Mouse (Mus musculus): Measurements from ENCODE around the gene Nphp1. TPM values are rescaled to one million over a fixed set of nuclear protein-coding genes. Genes with fewer than 3 reads are reported as not detected.

Gene Nphp1
- total and polyA plus RNA-seq, 3 experiments, result 4.6 to 9.7 (median 8.2) TPM

DNA sequence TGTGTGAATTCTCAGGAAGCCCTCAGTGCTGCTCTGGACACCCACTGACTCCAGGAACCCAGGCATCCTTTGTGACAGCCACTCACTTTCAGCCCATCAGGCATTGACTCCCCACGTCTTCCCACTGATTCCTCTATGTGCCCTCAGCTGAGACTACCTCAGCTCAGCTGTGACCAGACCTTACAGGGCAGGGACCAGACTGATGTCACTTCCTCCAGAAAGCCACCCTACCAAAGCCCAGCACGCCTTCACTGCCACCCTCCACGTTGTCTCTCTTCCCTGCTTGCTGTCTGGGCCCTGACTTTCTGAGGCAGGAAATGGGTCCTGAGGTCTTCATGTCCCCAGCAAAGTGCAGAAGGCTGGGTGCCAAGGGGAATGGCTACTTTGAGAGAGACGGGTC, 65.5 kb downstream of the Nphp1 start:
- peak; percentile 20 for DNase-seq (ENCODE audit: extremely low read depth)
- dilution Hi-C loops (cut with MboI; ENCODE audit: extremely low pct_ligation_motif_present, extremely low pct_unique_long_range_greater_than_20kb, low sequenced_read_pairs), result no loop called here
- Histone ChIP-seq H3K9me3 (replicated peaks; ENCODE audit: low read length) (no peaks in the 10 kb centered on the region), H3K4me3 (replicated peaks in 1 of 3; ENCODE audit: low read depth in 2 of 3, low read length in 2 of 3, poor library complexity in 1 of 3) (no peak overlapping the region), H3K79me2 (replicated peaks; ENCODE audit: control insufficient read depth, extremely low read depth, insufficient read depth, poor library complexity, severe bottlenecking) (no peaks in the 10 kb centered on the region), H3K4me1 (ENCODE audit: control insufficient read depth in 1 of 2, insufficient read depth in 2 of 2) (peaks cover 19 to 48% of the 10 kb centered on the region in 2 experiments), H3K9ac (ENCODE audit: insufficient read depth, low read depth) (no peak overlapping the region), H3K4me2 (ENCODE audit: insufficient read depth, low read depth, poor library complexity, severe bottlenecking) (no peak overlapping the region), H3K36me3 (replicated peaks in 1 of 2; ENCODE audit: control insufficient read depth in 1 of 2, insufficient read depth in 1 of 2, low read length in 1 of 2) (no peaks in the 10 kb centered on the region), H3K27ac (ENCODE audit: insufficient read depth, low read depth) (no peak overlapping the region), H3K27me3 (replicated peaks) (peaks cover 3% of the 10 kb centered on the region)
- TF ChIP-seq POLR2A (IDR thresholded peaks at IDR 0.05; ENCODE audit: low read depth, low read length), result peak; percentile 29; the same call in 1 of the 2 replicates
- 0 out of 2 replicates have a peak, but pooled peaks have one; percentile 47 for TF ChIP-seq MAX (IDR thresholded peaks at IDR 0.05; ENCODE audit: low read length)
- no peak for TF ChIP-seq ZMIZ1 (IDR thresholded peaks at IDR 0.05; ENCODE audit: low read depth, low read length)
- in situ Hi-C loops (cut with MboI; ENCODE audit: low pct_ligation_motif_present, low pct_unique_long_range_greater_than_20kb, low sequenced_read_pairs), result no loop called here

DNA sequence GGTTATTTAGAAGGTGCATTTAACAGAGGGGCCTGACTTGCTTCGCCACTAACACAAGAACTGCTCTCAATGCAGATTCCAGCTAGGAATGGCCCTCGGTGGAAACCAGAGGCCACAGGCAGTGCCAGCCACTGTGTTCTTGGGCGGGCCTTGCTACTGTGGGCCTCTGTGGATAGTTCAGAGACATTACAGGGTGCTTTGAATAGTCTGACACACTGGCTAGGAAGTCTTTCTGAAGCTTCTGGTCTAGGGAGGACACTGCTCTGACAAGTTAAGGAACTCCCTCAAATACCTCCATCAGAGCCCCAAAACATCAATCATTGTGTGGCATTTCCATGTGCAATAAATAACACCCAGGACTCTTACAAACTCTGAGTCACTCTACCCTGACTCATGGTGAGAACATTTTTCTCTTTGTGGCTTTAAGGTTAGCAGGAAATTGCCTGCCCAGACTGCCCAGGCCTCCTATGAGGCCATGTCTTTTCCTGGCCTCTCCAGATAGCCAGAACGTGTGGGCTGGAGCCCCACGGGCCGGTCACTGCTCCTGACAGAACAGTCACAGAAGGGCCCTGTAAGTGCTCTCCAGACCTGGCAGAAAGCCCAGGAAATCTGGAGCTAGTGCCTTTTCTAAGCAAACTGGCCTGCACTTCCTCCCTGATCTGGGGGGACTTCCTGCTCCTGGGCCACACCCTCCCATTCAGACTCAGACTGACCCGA, 66.4 kb downstream of the Nphp1 start:
- dilution Hi-C loops (cut with MboI; ENCODE audit: extremely low pct_ligation_motif_present, extremely low pct_unique_long_range_greater_than_20kb, low sequenced_read_pairs), result no loop called here
- no peak for DNase-seq (ENCODE audit: extremely low read depth)
- H3K4me2 ChIP-seq (ENCODE audit: insufficient read depth, low read depth, poor library complexity, severe bottlenecking), result no peak overlapping the region

DNA sequence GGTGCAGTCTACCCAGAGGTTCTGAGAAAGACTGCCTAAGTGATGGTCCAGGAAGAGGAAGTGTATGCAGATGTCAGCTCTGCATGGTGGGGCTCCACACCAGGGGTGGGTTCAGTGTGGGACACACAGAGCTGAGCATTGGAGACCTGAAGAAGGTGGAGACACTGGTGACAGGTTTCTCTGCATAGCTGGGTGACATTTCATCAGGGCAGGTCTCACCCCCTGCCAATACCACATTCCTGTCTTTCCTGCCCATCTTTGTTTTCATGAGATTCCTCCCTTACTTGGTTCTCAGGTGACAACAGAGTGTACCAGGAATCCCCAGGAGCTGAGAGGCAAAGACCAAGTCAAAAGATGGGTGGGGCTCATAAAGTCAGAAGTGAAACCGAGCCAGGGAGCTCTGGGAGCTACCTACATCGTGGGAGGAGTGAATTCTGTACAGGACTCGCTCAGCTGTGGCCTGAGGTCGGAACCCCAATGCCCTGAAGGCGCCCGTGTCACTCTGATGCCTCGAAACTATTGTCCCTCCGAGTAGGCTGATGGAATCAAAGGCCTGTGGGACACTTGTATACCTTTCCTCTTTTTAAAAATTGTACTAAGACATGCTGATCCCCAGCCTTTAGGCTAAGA, 69.7 kb downstream of the Nphp1 start:
- H3K79me2 ChIP-seq (replicated peaks; ENCODE audit: control insufficient read depth, extremely low read depth, insufficient read depth, poor library complexity, severe bottlenecking), result no peaks in the 10 kb centered on the region
- H3K4me2 ChIP-seq (ENCODE audit: insufficient read depth, low read depth, poor library complexity, severe bottlenecking), result peak overlapping the region; percentile 27
- H3K27ac ChIP-seq (ENCODE audit: insufficient read depth, low read depth), result no peak overlapping the region
- DNase-seq (ENCODE audit: extremely low read depth), result peak; percentile 62
- no peaks in the 10 kb centered on the region for H3K36me3 ChIP-seq (replicated peaks in 1 of 2; ENCODE audit: control insufficient read depth in 1 of 2, insufficient read depth in 1 of 2, low read length in 1 of 2)
- H3K9me3 ChIP-seq (replicated peaks; ENCODE audit: low read length), result no peaks in the 10 kb centered on the region
- dilution Hi-C loops (cut with MboI; ENCODE audit: extremely low pct_ligation_motif_present, extremely low pct_unique_long_range_greater_than_20kb, low sequenced_read_pairs), result no loop called here
- H3K9ac ChIP-seq (ENCODE audit: insufficient read depth, low read depth), result no peak overlapping the region
- TF ChIP-seq MAFK (IDR thresholded peaks at IDR 0.05; ENCODE audit: insufficient replicate concordance, low read length), result no peak
- no peak for TF ChIP-seq USF1 (IDR thresholded peaks at IDR 0.05; ENCODE audit: low read depth, low read length)
- TF ChIP-seq BHLHE40 (IDR thresholded peaks at IDR 0.05; ENCODE audit: low read depth, low read length), result no peak; the same call in 1 of the 2 replicates
- TF ChIP-seq IRF4 (IDR thresholded peaks at IDR 0.05; ENCODE audit: low read depth, low read length), result peak; percentile 79
- no peak for TF ChIP-seq E2F4 (IDR thresholded peaks at IDR 0.05; ENCODE audit: insufficient replicate concordance, low read depth, low read length)
- TF ChIP-seq ZC3H11A (IDR thresholded peaks at IDR 0.05; ENCODE audit: low read depth, low read length), result no peak
- TF ChIP-seq KAT2A (IDR thresholded peaks at IDR 0.05; ENCODE audit: insufficient replicate concordance, low read length), result no peak
- no peak; the same call in 1 of the 2 replicates for TF ChIP-seq EP300 (IDR thresholded peaks at IDR 0.05; ENCODE audit: low read length)
- peaks cover 19 to 55% of the 10 kb centered on the region in 2 experiments for H3K4me1 ChIP-seq (ENCODE audit: control insufficient read depth in 1 of 2, insufficient read depth in 2 of 2)
- in situ Hi-C loops (cut with MboI; ENCODE audit: low pct_ligation_motif_present, low pct_unique_long_range_greater_than_20kb, low sequenced_read_pairs), result no loop called here
- no peak overlapping the region for H3K4me3 ChIP-seq (replicated peaks in 1 of 3; ENCODE audit: low read depth in 2 of 3, low read length in 2 of 3, poor library complexity in 1 of 3)
- H3K27me3 ChIP-seq (replicated peaks), result peaks cover 1% of the 10 kb centered on the region

More for the DNA sequence above, 66.4 kb downstream of the Nphp1 start:
- H3K36me3 ChIP-seq (replicated peaks in 1 of 2; ENCODE audit: control insufficient read depth in 1 of 2, insufficient read depth in 1 of 2, low read length in 1 of 2), result no peaks in the 10 kb centered on the region
- no peak overlapping the region for H3K27ac ChIP-seq (ENCODE audit: insufficient read depth, low read depth)
- no peak overlapping the region for H3K9ac ChIP-seq (ENCODE audit: insufficient read depth, low read depth)
- H3K9me3 ChIP-seq (replicated peaks; ENCODE audit: low read length), result no peaks in the 10 kb centered on the region
- in situ Hi-C loops (cut with MboI; ENCODE audit: low pct_ligation_motif_present, low pct_unique_long_range_greater_than_20kb, low sequenced_read_pairs), result no loop called here
- H3K4me1 ChIP-seq (ENCODE audit: control insufficient read depth in 1 of 2, insufficient read depth in 2 of 2), result peaks cover 19 to 56% of the 10 kb centered on the region in 2 experiments
- no peak overlapping the region for H3K4me3 ChIP-seq (replicated peaks in 1 of 3; ENCODE audit: low read depth in 2 of 3, low read length in 2 of 3, poor library complexity in 1 of 3)
- peaks cover 1% of the 10 kb centered on the region for H3K27me3 ChIP-seq (replicated peaks)
- TF ChIP-seq ELF1 (IDR thresholded peaks at IDR 0.05; ENCODE audit: low read depth, low read length), result no peak
- no peak for TF ChIP-seq E2F4 (IDR thresholded peaks at IDR 0.05; ENCODE audit: insufficient replicate concordance, low read depth, low read length)
- TF ChIP-seq NRF1 (IDR thresholded peaks at IDR 0.05; ENCODE audit: low read depth, low read length), result no peak
- TF ChIP-seq GABPA (IDR thresholded peaks at IDR 0.05; ENCODE audit: insufficient replicate concordance, low read depth, low read length), result no peak
- TF ChIP-seq HCFC1 (IDR thresholded peaks at IDR 0.05; ENCODE audit: low read depth, low read length), result no peak
- no peak for TF ChIP-seq MEF2A (IDR thresholded peaks at IDR 0.05; ENCODE audit: borderline replicate concordance, low read depth, low read length)
- TF ChIP-seq CHD1 (IDR thresholded peaks at IDR 0.05; ENCODE audit: low read depth, low read length), result no peak
- no peak for TF ChIP-seq MXI1 (IDR thresholded peaks at IDR 0.05; ENCODE audit: low read depth, low read length)
- TF ChIP-seq MAFK (IDR thresholded peaks at IDR 0.05; ENCODE audit: insufficient replicate concordance, low read length), result no peak
- TF ChIP-seq JUND (conservative IDR thresholded peaks at IDR 0.05; ENCODE audit: low read depth, low read length), result no peak
- no peaks in the 10 kb centered on the region for H3K79me2 ChIP-seq (replicated peaks; ENCODE audit: control insufficient read depth, extremely low read depth, insufficient read depth, poor library complexity, severe bottlenecking)
